Mouse (Mus musculus) Patski (cell line): ENCODE results near the gene Clic4. TPM values are rescaled to one million over a fixed set of nuclear protein-coding genes. Genes with fewer than 3 reads are reported as not detected.

Source experiments
- ATAC-seq: fragments of 100-300 bp; one replicate; pipeline ENCODE4 v1.8.0; 2021
- CTCF ChIA-PET: fragments of 350-600 bp; sonication (Branson Sonifier 250); formaldehyde crosslinking; loops from one replicate; lab custom pipeline; 2022; ENCODE audit warnings: inconsistent platforms; lab: Charles Lee
- POLR2A ChIA-PET: fragments of 350-600 bp; sonication (Branson Sonifier 250); formaldehyde crosslinking; loops from one replicate; lab custom pipeline; 2022; ENCODE audit warnings: antibody characterized with exemption, inconsistent platforms; lab: Charles Lee
- DNase-seq: peaks from one replicate; pipeline ENCODE4 v3.0.0-alpha.2; 2011; ENCODE audit warnings: low read depth, low spot score
- H3K27me3 ChIP-seq: fragments of 371-371 bp; one replicate; pipeline ENCODE4 v1.5.1; 2021
- CTCF ChIP-seq: fragments of 100-300 bp; IDR thresholded peaks from one replicate; pipeline ENCODE4 v1.5.1; 2021
- in situ Hi-C: fragments of 300-500 bp; cut with MboI; formaldehyde crosslinking; loops from 3 replicates; pipeline ENCODE4 v1.11.1; 2018; ENCODE audit warnings: low pct_unique_long_range_greater_than_20kb, mixed read lengths
- polyA plus RNA-seq: library from polyadenylated mRNA; unstranded; gene quantifications from one replicate; pipeline ENCODE4 v1.2.3, GENCODE M21; 2021

The Clic4 gene
- polyA plus RNA-seq, 1 experiment from 2014 or later = 196 TPM

DNA sequence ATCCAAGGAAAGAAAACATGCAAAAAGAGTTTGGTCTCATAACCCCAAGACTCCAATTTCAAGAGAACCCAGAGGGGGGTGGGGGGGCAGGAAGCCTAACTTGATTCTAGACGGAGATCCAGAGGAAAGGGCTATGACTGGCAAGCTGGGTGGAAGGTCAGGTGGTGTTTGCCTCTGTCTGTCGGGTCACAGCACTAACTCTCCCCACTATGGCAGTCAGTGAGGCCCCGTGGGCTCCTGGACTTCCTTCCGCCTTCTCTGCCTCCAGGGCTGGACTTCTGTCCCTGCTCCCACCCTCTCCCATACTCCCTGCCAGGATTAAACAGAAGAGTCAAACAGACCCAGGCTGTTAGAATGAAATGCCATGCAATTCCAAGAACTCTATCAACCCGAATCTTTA lies 30.9 kb downstream of the Clic4 start:
- ATAC-seq (no peak), DNase-seq (no peak)
- no peaks in the 10 kb centered on the region for H3K27me3 ChIP-seq
- in situ Hi-C loops = no loop called here
- ChIA-PET POLR2A (interaction anchor here (0.6 kb wide), 1 partner anchor 27 kb away, joined by 4 read pairs; no protein-coding TSS in a partner anchor), CTCF (interaction anchor here (1.2 to 1.3 kb wide), 2 partner anchors 13 to 18 kb away, joined by 3 to 4 read pairs; no protein-coding TSS in a partner anchor)
- TF ChIP-seq CTCF = no peak

DNA sequence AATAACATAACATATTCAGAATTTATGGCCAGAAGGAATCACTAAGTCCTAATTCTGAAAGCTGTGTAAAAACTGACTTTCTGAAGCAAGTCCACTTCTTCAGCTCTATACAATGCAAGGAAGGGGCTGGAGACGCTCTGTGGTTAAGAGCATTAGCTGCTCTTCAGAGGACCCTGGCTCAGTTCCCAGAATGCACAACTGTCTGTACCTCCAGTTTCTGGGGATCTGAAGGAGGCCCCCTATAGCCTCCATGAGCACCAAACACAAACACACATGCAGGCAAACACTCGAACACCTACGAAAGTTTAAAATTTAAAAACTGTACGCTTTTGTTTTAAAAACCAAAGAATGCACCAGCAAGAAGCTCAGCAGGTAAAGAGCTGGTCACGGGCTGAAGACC lies 31.5 kb downstream of the Clic4 start:
- CTCF ChIA-PET = interaction anchor here (0.8 to 1.3 kb wide), 4 partner anchors 11 to 98 kb away, joined by 3 to 4 read pairs (median 3); no protein-coding TSS in a partner anchor
- ATAC-seq (no peak), DNase-seq (no peak)
- no peaks in the 10 kb centered on the region for H3K27me3 ChIP-seq
- in situ Hi-C loops = no loop called here
- no peak for TF ChIP-seq CTCF
- POLR2A ChIA-PET = no interaction called here

- ChIA-PET CTCF (interaction anchor here (0.8 to 1.3 kb wide), 4 partner anchors 11 to 98 kb away, joined by 3 to 4 read pairs (median 3); no protein-coding TSS in a partner anchor), POLR2A (no interaction called here)
- no peak for ATAC-seq
- DNase-seq = no peak
- TF ChIP-seq CTCF = no peak
- H3K27me3 ChIP-seq = no peaks in the 10 kb centered on the region
- in situ Hi-C loops = no loop called here
Measured at GRCm38 (mm10) chr4:135240329-135240728, 32.3 kb downstream of the Clic4 start.

- ATAC-seq = no peak
- in situ Hi-C loops = no loop called here
- no peak for TF ChIP-seq CTCF
- POLR2A ChIA-PET = interaction anchor here (0.7 to 0.9 kb wide), 2 partner anchors 14 to 30 kb away, joined by 4 to 8 read pairs; no protein-coding TSS in a partner anchor
- CTCF ChIA-PET = no interaction called here
- no peaks in the 10 kb centered on the region for H3K27me3 ChIP-seq
- DNase-seq = no peak
Measured at GRCm38 (mm10) chr4:135238706-135239510, 33.7 kb downstream of the Clic4 start.

DNA sequence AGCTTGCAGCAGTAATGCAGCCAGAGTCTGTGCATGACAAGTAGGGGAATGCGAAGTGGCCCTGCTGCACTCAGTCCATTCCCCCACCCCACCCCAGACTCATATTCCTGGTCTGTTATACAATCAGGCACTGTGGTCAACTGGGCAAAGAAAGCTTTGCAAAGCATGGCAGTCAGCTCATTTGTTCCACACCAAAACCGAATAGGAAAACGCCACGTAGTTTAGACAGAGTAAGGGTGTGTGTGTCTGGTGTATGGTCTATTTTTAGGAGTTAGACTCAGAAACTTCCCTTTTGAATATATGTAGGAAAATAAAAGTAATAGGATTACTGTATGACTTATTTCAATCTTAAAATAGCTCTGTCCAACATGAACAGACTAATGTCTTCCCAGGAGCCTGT lies 36.0 kb downstream of the Clic4 start:
- no peak for TF ChIP-seq CTCF
- no peak for DNase-seq
- in situ Hi-C loops = no loop called here
- ChIA-PET POLR2A (interaction anchor here (0.6 to 1.3 kb wide), 2 partner anchors 11 to 16 kb away, joined by 3 read pairs; no protein-coding TSS in a partner anchor), CTCF (interaction anchor here (1.0 to 1.3 kb wide), 2 partner anchors 10 to 77 kb away, joined by 3 to 4 read pairs; no protein-coding TSS in a partner anchor)
- no peaks in the 10 kb centered on the region for H3K27me3 ChIP-seq
- ATAC-seq = no peak

DNA sequence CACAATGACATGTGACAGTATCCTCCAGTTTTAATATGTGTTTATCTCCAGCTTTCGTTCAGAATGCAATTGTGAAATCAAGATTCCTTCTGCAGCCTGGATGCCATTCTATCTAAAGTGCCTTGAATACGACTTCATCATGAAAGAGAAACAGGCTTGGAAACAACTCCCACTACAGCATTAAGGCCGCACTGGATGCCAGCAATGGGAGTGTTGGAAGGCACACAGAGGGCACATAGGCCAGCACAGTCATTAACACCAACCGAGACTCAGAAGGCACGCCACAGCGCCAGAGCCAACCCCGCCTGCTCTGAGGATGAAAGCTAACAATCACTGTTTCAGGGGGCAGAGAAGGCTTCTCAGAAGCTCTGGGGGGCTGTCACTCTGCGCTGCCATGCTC lies 37.1 kb downstream of the Clic4 start:
- POLR2A ChIA-PET = interaction anchor here (1.3 kb wide), 1 partner anchor 12 kb away, joined by 3 read pairs; no protein-coding TSS in a partner anchor
- CTCF ChIA-PET = interaction anchor here (0.9 kb wide), 1 partner anchor 16 kb away, joined by 3 read pairs; no protein-coding TSS in a partner anchor
- in situ Hi-C loops = no loop called here
- no peaks in the 10 kb centered on the region for H3K27me3 ChIP-seq
- TF ChIP-seq CTCF = no peak
- no peak for DNase-seq
- ATAC-seq = no peak

DNA sequence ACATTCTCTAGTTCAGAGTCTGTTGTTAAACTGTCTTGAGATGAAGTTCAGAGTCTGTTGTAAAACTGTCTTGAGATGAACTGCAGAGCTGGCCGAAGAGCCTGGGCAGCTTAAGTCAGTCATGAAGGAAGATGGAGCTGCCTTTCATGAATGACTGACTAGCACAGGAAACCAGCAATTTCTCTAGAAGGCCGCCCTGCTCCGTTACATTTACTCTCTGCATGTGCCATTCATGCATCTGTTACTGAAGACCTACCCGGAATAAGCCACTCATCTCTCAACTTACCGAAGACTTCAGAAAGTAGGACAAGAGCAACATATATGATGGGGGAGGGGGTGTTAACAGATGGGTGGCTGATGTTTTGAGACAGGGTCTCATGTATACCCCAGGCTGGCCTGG lies 40.1 kb downstream of the Clic4 start:
- POLR2A ChIA-PET = no interaction called here
- ATAC-seq = no peak
- no peak for TF ChIP-seq CTCF
- in situ Hi-C loops = no loop called here
- CTCF ChIA-PET = no interaction called here
- DNase-seq = no peak
- H3K27me3 ChIP-seq = no peaks in the 10 kb centered on the region

DNA sequence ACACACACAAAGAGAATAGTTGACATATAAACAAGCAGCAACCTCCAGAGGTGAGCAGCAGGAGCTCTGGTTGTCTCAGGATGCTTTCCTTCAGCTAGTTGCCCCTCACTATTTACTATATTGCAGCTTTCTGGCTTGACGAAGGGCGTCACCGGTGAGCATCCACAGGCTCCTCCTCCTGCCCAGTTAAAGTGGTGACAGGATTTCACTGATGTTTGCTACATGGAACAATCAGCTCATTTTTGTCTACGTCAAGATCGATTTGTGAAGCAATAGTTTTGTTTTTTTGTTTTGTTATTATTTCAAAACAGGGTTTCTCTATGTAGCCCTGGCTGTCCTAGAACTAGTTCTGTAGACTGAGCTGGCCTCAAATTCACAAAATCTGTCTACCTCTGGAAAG lies 41.1 kb downstream of the Clic4 start:
- TF ChIP-seq CTCF = no peak
- in situ Hi-C loops = no loop called here
- H3K27me3 ChIP-seq = no peaks in the 10 kb centered on the region
- ATAC-seq = no peak
- DNase-seq = no peak
- CTCF ChIA-PET = no interaction called here
- POLR2A ChIA-PET = no interaction called here

- DNase-seq (no peak), ATAC-seq (no peak)
- no peak for TF ChIP-seq CTCF
- in situ Hi-C loops = no loop called here
- CTCF ChIA-PET = interaction anchor here (1.1 kb wide), 1 partner anchor 10 kb away, joined by 3 read pairs; no protein-coding TSS in a partner anchor
- H3K27me3 ChIP-seq = no peaks in the 10 kb centered on the region
- POLR2A ChIA-PET = interaction anchor here (0.6 to 0.8 kb wide), 2 partner anchors 10 to 82 kb away, joined by 3 to 4 read pairs; no protein-coding TSS in a partner anchor
Measured at GRCm38 (mm10) chr4:135231136-135231535, 41.5 kb downstream of the Clic4 start.

GRCm38 (mm10) chr4:135230661-135231060 lies 42.0 kb downstream of the Clic4 start:
- no peak for ATAC-seq

More at GRCm38 (mm10) chr4:135230661-135231060, 42.0 kb downstream of the Clic4 start:
- no peaks in the 10 kb centered on the region for H3K27me3 ChIP-seq
- CTCF ChIA-PET = interaction anchor here (0.6 to 2.0 kb wide), 3 partner anchors 10 to 24 kb away, joined by 3 to 4 read pairs (median 3); no protein-coding TSS in a partner anchor
- in situ Hi-C loops = no loop called here
- POLR2A ChIA-PET = interaction anchor here (0.6 to 0.8 kb wide), 2 partner anchors 10 to 83 kb away, joined by 3 to 4 read pairs; no protein-coding TSS in a partner anchor
- DNase-seq = no peak
- no peak for TF ChIP-seq CTCF
